Mouse (Mus musculus): ENCODE results near the gene Gstp1. TPM values are rescaled to one million over a fixed set of nuclear protein-coding genes. Genes with fewer than 3 reads are reported as not detected.

The Gstp1 gene
- 48.7 and 86.5 TPM in 2 replicates for total RNA-seq (2014; fragmentation: Nextera tagmentation)
- total RNA-seq (2017) = 36.8 and 46.2 TPM in 2 replicates
- polyA plus RNA-seq (2012) = 38.7 and 64.2 TPM in 2 replicates

DNA sequence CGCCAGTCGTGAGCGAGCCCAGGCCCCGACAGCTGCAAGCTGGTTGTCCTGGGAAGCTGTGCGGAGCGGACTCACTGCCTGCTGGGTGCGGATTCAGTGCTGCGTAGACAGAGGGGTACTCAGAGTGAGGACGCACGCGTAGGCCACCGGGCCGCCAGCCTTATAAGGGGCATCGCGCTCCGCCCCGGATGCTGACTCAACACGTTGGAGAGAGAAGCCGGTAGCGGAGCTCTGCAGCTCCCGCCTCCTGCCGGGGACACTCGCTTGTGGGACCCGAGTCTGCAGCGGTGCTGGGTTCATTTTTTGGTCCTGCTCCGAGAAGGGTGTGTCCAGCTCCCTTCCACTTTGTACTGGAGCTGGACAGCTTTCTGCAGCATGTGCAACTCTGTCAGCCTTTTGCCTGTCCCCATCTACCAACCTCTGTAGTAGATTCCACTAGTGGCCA is at the start of gene Gstp1:
TSS of gene Gstp1 (minus strand) at position 198 of the 445 bp plus-strand sequence.
- Histone ChIP-seq H3K36me3 (replicated peaks) (peaks cover 12% of the 10 kb centered on the region), H3K4me3 (ENCODE audit: low read depth, low read length) (peak within 1 kb of the TSS; percentile 76), H3K9me3 (replicated peaks) (peaks cover 6% of the 10 kb centered on the region), H3K27me3 (ENCODE audit: insufficient read depth, low read length) (peaks cover 5% of the 10 kb centered on the region; the same call in 1 of the 2 replicates), H3K4me1 (ENCODE audit: insufficient read depth, low read depth, low read length) (peaks cover 10% of the 10 kb centered on the region; the same call in 1 of the 2 replicates)
- TF ChIP-seq TAL1 (conservative IDR thresholded peaks at IDR 0.05; ENCODE audit: low read depth, low read length) (no peak), GATA1 (IDR thresholded peaks at IDR 0.05; ENCODE audit: borderline replicate concordance, low read length) (no peak), POLR2AphosphoS5 (IDR thresholded peaks at IDR 0.05; ENCODE audit: insufficient replicate concordance, low read depth, low read length) (no peak), CTCF (IDR thresholded peaks at IDR 0.05; ENCODE audit: low read depth, low read length) (no peak), GATA2 (IDR thresholded peaks at IDR 0.05; ENCODE audit: borderline replicate concordance, low read depth, low read length) (no peak)
- peak; percentile 22; the same call in 1 of the 2 replicates for ATAC-seq (ENCODE audit: extremely low read depth, insufficient number of reproducible peaks, low FRiP score, poor library complexity, severe bottlenecking)
- peak; percentile 49 for DNase-seq (ENCODE audit: low spot score)

DNA sequence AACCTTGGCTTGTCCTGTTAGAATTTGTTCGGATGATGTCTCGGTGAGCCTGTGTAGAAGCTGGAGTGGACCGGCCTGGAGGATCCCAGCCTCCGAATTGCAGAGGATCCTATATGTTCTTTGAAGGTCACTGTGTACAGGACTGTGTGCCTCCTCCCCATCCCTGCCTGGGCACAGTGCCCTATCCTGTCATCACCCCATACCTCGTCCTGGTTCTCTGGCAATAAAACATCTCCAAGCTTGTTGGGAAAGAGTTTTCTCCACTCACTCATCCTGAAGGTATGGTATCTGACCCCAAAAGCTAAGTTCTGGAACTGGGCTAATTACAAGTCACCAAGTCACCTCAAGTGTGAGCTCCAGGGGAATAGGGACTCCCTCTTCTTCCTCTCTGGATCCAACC is 49.3 kb upstream of the Gstp1 start:
- Histone ChIP-seq H3K4me3 (ENCODE audit: low read depth, low read length) (no peak overlapping the region), H3K9me3 (replicated peaks) (no peaks in the 10 kb centered on the region), H3K4me1 (ENCODE audit: insufficient read depth, low read depth, low read length) (peaks cover 3% of the 10 kb centered on the region; the same call in 1 of the 2 replicates), H3K27me3 (ENCODE audit: insufficient read depth, low read length) (peaks cover 66% of the 10 kb centered on the region), H3K36me3 (replicated peaks) (no peaks in the 10 kb centered on the region)
- ATAC-seq (ENCODE audit: extremely low read depth, insufficient number of reproducible peaks, low FRiP score, poor library complexity, severe bottlenecking) (no peak), DNase-seq (ENCODE audit: low spot score) (no peak)
- TF ChIP-seq POLR2AphosphoS5 (IDR thresholded peaks at IDR 0.05; ENCODE audit: insufficient replicate concordance, low read depth, low read length) (no peak), GATA2 (IDR thresholded peaks at IDR 0.05; ENCODE audit: borderline replicate concordance, low read depth, low read length) (no peak), GATA1 (IDR thresholded peaks at IDR 0.05; ENCODE audit: borderline replicate concordance, low read length) (no peak), CTCF (IDR thresholded peaks at IDR 0.05; ENCODE audit: low read depth, low read length) (no peak), TAL1 (conservative IDR thresholded peaks at IDR 0.05; ENCODE audit: low read depth, low read length) (no peak)

DNA sequence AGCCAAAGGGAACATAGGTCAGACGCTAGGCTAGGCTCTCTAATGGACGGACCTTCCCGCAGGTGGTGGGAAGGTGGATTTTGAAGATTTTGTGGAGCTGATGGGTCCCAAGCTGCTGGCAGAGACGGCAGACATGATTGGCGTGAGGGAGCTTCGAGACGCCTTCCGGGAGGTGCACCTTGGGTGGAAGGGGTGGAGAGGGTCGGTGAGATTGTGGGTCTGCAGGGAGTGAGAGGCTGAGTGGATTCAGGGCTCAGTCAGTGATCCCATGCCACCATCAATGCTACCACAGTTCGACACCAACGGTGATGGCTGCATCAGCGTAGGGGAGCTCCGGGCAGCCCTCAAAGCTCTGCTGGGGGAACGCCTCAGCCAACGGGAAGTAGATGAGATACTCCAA is 48.4 kb upstream of the Gstp1 start:
- ATAC-seq (ENCODE audit: extremely low read depth, insufficient number of reproducible peaks, low FRiP score, poor library complexity, severe bottlenecking) (no peak), DNase-seq (ENCODE audit: low spot score) (no peak)
- TF ChIP-seq TAL1 (conservative IDR thresholded peaks at IDR 0.05; ENCODE audit: low read depth, low read length) = no peak
- no peak for TF ChIP-seq CTCF (IDR thresholded peaks at IDR 0.05; ENCODE audit: low read depth, low read length)
- no peak for TF ChIP-seq GATA1 (IDR thresholded peaks at IDR 0.05; ENCODE audit: borderline replicate concordance, low read length)
- no peak for TF ChIP-seq GATA2 (IDR thresholded peaks at IDR 0.05; ENCODE audit: borderline replicate concordance, low read depth, low read length)
- TF ChIP-seq POLR2AphosphoS5 (IDR thresholded peaks at IDR 0.05; ENCODE audit: insufficient replicate concordance, low read depth, low read length) = no peak
- H3K27me3 ChIP-seq (ENCODE audit: insufficient read depth, low read length) = peaks cover 73% of the 10 kb centered on the region
- no peak overlapping the region for H3K4me3 ChIP-seq (ENCODE audit: low read depth, low read length)
- no peaks in the 10 kb centered on the region for H3K9me3 ChIP-seq (replicated peaks)
- H3K36me3 ChIP-seq (replicated peaks) = no peaks in the 10 kb centered on the region
- no peaks in the 10 kb centered on the region; the same call in 1 of the 2 replicates for H3K4me1 ChIP-seq (ENCODE audit: insufficient read depth, low read depth, low read length)

DNA sequence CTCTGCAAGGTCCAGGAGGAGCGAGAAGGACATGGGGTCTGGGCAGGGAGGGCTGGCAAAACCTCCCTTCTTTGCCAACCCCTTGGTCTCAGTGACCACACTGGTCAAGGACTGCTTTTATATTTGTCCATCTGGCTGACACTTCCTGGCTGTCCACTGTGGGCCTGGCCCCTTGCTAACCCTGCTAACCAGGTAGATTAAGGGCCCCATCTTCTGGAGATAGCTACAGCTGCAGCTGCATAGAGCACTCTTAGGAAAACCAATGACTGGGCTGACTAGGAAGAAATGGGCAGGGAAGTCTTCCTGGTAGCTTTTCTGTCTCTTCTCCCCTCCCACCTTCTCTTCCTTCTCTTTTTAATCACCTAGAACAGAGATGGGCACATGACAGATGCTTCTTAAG is 47.2 kb upstream of the Gstp1 start:
- Histone ChIP-seq H3K9me3 (replicated peaks) (no peaks in the 10 kb centered on the region), H3K36me3 (replicated peaks) (no peaks in the 10 kb centered on the region), H3K4me1 (ENCODE audit: insufficient read depth, low read depth, low read length) (peaks cover 6% of the 10 kb centered on the region), H3K4me3 (ENCODE audit: low read depth, low read length) (no peak overlapping the region), H3K27me3 (ENCODE audit: insufficient read depth, low read length) (peaks cover 77% of the 10 kb centered on the region)
- no peak for DNase-seq (ENCODE audit: low spot score)
- ATAC-seq (ENCODE audit: extremely low read depth, insufficient number of reproducible peaks, low FRiP score, poor library complexity, severe bottlenecking) = no peak
- TF ChIP-seq POLR2AphosphoS5 (IDR thresholded peaks at IDR 0.05; ENCODE audit: insufficient replicate concordance, low read depth, low read length) = no peak
- TF ChIP-seq CTCF (IDR thresholded peaks at IDR 0.05; ENCODE audit: low read depth, low read length) = no peak
- no peak for TF ChIP-seq TAL1 (conservative IDR thresholded peaks at IDR 0.05; ENCODE audit: low read depth, low read length)
- TF ChIP-seq GATA1 (IDR thresholded peaks at IDR 0.05; ENCODE audit: borderline replicate concordance, low read length) = no peak
- TF ChIP-seq GATA2 (IDR thresholded peaks at IDR 0.05; ENCODE audit: borderline replicate concordance, low read depth, low read length) = no peak

DNA sequence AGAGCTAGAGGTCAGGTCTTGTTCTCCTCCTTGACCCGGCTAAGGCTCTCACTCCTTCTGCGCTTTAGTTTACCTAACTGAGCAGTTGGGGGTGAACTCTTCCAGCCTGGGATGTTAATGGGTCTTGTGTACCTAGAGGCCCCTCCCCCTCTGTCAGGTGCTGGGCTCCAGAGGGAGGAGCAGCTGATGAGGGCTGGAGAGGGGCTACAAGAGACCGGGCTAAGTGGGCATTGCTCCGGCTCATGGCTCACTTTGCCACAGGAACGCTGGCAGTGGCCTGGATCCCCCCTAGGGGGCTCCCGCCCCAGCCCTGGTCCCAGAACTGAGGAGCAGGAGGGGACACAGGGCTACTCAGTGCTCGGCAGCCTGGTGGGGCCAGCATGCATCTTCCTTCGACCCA is 46.0 kb upstream of the Gstp1 start:
- no peak for DNase-seq (ENCODE audit: low spot score)
- peaks cover 75% of the 10 kb centered on the region for H3K27me3 ChIP-seq (ENCODE audit: insufficient read depth, low read length)

DNA sequence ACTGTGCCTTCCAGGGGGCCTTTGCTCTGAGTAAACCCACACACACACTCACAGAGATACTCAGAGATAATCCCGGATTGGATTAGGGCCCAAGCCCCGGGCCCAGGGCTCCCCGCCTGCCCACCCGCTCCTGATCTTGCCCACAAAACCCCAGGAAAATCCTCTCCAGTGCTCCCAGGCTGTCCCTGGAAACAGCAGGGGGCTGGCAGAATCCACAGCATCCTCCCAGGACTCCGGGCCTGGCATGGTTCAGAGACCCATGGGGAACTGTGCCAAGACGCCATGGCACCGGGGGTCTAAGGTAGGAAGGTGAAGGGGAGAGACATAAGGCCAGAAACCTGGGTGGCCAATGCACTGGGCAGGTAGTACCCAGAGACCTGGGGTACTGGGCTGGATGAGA is 45.5 kb upstream of the Gstp1 start:
- TF ChIP-seq CTCF (IDR thresholded peaks at IDR 0.05; ENCODE audit: low read depth, low read length) (no peak), POLR2AphosphoS5 (IDR thresholded peaks at IDR 0.05; ENCODE audit: insufficient replicate concordance, low read depth, low read length) (no peak), GATA2 (IDR thresholded peaks at IDR 0.05; ENCODE audit: borderline replicate concordance, low read depth, low read length) (no peak), TAL1 (conservative IDR thresholded peaks at IDR 0.05; ENCODE audit: low read depth, low read length) (no peak), GATA1 (IDR thresholded peaks at IDR 0.05; ENCODE audit: borderline replicate concordance, low read length) (no peak)
- DNase-seq (ENCODE audit: low spot score) = no peak
- no peak for ATAC-seq (ENCODE audit: extremely low read depth, insufficient number of reproducible peaks, low FRiP score, poor library complexity, severe bottlenecking)
- H3K9me3 ChIP-seq (replicated peaks) = no peaks in the 10 kb centered on the region
- no peaks in the 10 kb centered on the region for H3K36me3 ChIP-seq (replicated peaks)
- H3K4me3 ChIP-seq (ENCODE audit: low read depth, low read length) = no peak overlapping the region
- H3K4me1 ChIP-seq (ENCODE audit: insufficient read depth, low read depth, low read length) = peaks cover 6% of the 10 kb centered on the region
- peaks cover 71% of the 10 kb centered on the region for H3K27me3 ChIP-seq (ENCODE audit: insufficient read depth, low read length)

More for the DNA sequence above, 46.0 kb upstream of the Gstp1 start:
- Histone ChIP-seq H3K36me3 (replicated peaks) (no peaks in the 10 kb centered on the region), H3K9me3 (replicated peaks) (no peaks in the 10 kb centered on the region), H3K4me1 (ENCODE audit: insufficient read depth, low read depth, low read length) (peaks cover 6% of the 10 kb centered on the region), H3K4me3 (ENCODE audit: low read depth, low read length) (no peak overlapping the region)
- no peak for TF ChIP-seq GATA1 (IDR thresholded peaks at IDR 0.05; ENCODE audit: borderline replicate concordance, low read length)
- no peak for ATAC-seq (ENCODE audit: extremely low read depth, insufficient number of reproducible peaks, low FRiP score, poor library complexity, severe bottlenecking)
